Mouse (Mus musculus) ES-E14 (cell line): ENCODE results near the gene Micall1.

Source experiments
- ZC3H11A ChIP-seq: IDR thresholded peaks from 2 replicates; pipeline ENCODE4 v1.6.1; 2012; ENCODE audit warnings: low read depth, mild to moderate bottlenecking, inconsistent platforms, low read length, borderline replicate concordance
- ZNF384 ChIP-seq: IDR thresholded peaks from 2 replicates; pipeline ENCODE4 v1.6.1; 2012; ENCODE audit warnings: low read depth, low read length, inconsistent platforms

DNA sequence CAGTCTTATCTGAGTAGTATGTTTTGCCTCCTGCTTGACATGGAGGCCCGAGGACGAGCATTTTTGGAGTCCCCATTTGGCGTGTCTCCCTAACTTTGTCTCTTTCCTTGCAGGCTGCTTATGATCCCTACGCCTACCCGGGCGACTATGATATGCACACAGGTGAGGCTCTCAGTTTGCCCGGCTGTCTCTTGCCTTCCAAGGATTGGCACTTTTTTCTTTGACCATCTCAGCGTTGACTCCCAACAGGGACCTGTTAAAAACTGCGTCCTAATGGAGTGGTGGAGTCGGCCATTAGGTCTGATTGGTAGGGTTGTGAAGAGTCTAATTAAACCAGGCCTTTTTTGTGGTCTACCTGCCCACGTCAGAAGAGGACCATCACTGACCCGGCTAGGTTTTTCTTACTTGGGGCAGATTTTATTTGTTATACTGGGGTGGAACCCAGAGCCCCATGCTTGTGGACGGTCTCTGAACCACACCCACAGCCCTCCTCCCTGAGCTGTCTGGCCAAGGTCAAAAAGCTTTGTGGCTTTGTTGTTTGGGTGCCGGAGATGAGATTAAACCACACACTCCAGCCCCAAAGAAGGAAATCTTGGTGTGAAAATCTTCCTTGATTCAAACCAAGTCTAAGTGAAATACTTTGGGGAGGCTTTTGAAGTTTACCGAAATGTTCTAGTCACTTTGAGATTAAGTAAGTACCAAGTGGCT, 32.9 kb upstream of the Micall1 start:
- TF ChIP-seq ZNF384 (no peak), ZC3H11A (no peak)
